Mouse (Mus musculus) right cerebral cortex, postnatal 25 days (tissue): ENCODE data around the gene Habp2.

ENCODE experiments used
- DNase-seq: peaks from one replicate; pipeline ENCODE4 v3.0.0; 2022

Gene Habp2

DNA sequence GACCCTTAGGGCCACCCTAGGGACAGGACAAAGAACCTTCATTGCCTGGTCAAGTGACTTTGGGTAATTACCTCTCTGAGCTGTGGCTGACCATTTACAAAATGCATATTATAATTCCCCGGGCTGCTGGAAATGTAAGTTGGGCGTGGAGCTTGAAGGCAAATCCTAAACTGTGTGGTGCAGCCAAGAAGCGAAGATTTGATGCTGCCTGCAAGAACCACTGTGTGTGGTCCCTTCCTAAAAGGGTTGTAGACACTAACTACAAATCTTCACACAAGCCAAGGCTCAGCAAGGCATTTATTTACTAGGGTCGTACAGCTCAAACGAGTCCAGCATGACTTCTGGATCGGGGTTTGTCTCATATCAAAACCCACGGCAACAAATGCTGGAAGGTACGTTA, 77.6 kb downstream of the Habp2 start:
- DNase-seq, result no peak

DNA sequence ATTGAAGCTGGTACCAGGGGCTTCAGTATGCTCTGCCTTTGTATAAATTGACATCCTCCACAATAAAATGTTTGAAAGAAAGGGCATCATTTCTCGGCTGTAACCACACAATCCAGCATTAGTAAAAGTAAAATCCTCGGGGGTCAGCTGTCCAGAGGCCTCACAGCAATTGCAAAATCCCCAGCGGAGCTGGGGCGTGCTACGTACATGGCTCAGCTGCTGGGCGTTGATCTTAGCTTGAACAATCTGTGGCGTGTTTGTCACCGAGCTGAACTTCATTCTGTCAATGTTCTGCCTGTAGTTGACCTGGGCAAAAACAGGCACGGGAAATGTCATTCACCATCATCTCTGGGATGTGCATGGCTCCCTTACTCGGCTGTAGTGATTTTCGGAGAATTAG, 79.2 kb downstream of the Habp2 start:
- DNase-seq, result no peak

DNA sequence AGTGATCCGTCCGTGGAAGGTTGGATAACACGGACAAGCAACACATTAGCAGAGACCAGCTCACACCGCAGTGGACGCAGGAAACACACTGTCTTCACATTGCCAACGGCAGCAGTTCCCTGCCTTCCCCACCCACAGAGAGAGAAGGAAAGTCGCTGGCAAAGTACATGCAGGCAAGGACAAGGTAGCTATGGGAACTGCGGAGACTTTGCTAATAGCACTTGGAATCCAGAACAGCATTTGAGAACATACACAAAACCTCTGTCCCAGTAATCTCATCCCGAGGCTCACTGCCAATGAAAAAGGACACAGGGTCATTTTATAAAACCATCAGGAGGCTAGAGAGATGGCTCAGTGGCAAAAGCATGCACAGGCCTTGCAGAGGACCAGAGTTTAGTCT, 79.7 kb downstream of the Habp2 start:
- no peak for DNase-seq

DNA sequence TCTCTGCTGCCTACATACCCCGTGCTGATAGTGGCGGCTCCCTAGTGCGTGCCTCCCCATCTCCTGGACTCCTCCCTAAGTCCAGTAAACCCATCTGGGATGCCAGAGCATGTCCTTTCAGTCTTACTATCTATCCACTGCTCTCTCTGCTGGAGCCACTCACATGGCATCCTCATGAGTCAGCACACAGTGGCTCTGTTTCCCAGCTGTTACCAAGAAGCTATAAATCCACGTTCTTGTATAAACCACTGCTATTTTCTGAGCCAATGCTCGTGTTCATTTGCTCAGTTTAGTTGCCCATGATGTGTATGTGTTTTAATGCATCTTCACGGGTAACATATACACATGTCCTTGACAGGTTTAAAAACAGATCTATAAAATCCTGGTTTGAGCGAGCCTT, 80.8 kb downstream of the Habp2 start:
- no peak for DNase-seq

DNA sequence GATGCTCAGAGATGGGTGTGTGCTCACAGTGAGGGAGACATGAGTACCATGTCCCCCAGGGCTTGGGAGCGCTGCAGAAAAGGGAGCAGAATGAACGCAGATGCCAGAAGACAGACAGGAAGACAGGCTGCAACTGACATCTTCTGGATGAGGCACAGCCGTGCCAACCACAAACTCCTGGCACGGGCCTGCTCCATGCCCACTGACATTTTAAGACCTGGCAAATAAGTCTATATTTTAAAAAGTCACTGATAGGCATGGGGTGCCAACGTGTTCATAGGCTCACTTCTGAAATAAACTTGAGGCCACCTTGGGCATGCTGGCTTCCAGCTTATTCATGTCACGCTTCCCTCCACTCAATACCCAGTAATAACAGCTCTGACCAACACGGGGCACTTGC, 82.0 kb downstream of the Habp2 start:
- DNase-seq, result no peak
